ENCODE assay signal across 10 mouse cellular contexts in the genomic region with DNA sequence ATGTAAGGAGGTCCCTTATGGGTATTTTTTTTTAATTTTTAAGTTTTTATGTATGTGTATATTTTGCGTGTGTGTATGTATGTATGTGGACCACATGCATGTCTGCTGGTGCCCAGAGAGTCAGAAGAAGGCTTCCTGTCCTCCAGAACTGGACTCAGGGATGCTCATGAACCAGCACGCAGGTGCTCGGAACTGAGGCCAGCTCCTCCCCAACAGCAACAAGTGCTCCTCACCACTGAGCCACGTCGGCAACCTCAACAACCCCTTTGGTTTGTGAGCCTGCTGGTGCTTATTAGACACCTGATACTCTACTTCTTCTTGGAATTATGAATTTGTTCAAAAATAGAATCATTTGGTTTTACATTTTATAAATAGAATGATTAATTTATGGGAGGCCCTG. TPM values are rescaled to one million over a fixed set of nuclear protein-coding genes. Genes with fewer than 3 reads are reported as not detected.
A peak's percentile ranks its signal among the peaks of the same experiment; 100 is the strongest.
DNase-seq lines count a peak whose midpoint lies in the region; ATAC-seq and TF ChIP-seq lines count a peak whose summit lies in the region.
"Had no signal": no experiment of that assay in that cellular context is flagged by ENCODE, and none has a peak within 500 bp of the region (broad histone marks: within the 10 kb centered on the region; RNA-seq: fewer than 3 reads in every experiment).

No protein-coding gene starts in this region.

- peak overlapping the region; percentile 82 for H3K4me2 ChIP-seq in embryonic facial prominence, embryonic 12.5 days (replicated peaks)
- H3K4me2 ChIP-seq in intestine, embryonic 15.5 days (replicated peaks): peak overlapping the region; percentile 83
- peak overlapping the region; percentile 79 for H3K4me2 ChIP-seq in neural tube, embryonic 12.5 days (replicated peaks)

- H3K27me3 ChIP-seq in embryonic facial prominence, embryonic 12.5 days: no peaks in the 10 kb centered on the region
- no peaks in the 10 kb centered on the region for H3K27me3 ChIP-seq in intestine, embryonic 15.5 days (replicated peaks)
- H3K27me3 ChIP-seq in neural tube, embryonic 12.5 days (replicated peaks): no peaks in the 10 kb centered on the region

- 76% methylated on average over 5 of the region's 5 CpGs for WGBS in embryonic facial prominence, embryonic 12.5 days
- WGBS in intestine, embryonic 15.5 days: 76% methylated on average over 5 of the region's 5 CpGs
- 88% methylated on average over 5 of the region's 5 CpGs for WGBS in neural tube, embryonic 12.5 days

- peak overlapping the region; percentile 68 for H3K4me3 ChIP-seq in layer of hippocampus, adult 2 months
- peak overlapping the region; percentile 78 for H3K4me3 ChIP-seq in embryonic facial prominence, embryonic 12.5 days
- H3K4me3 ChIP-seq in intestine, embryonic 15.5 days (replicated peaks): peak overlapping the region; percentile 66
- H3K4me3 ChIP-seq in neural tube, embryonic 12.5 days: peak overlapping the region; percentile 49

- H3K36me3 ChIP-seq in embryonic facial prominence, embryonic 12.5 days: peaks cover 16% of the 10 kb centered on the region
- H3K36me3 ChIP-seq in intestine, embryonic 15.5 days: no peaks in the 10 kb centered on the region
- H3K36me3 ChIP-seq in neural tube, embryonic 12.5 days: peaks cover 16% of the 10 kb centered on the region

- no peak for ATAC-seq in embryonic facial prominence, embryonic 12.5 days (ENCODE audit: insufficient number of reproducible peaks, insufficient read depth, low FRiP score, low TSS enrichment)
- ATAC-seq in intestine, embryonic 15.5 days: no peak
- ATAC-seq in neural tube, embryonic 12.5 days (ENCODE audit: low FRiP score, low read depth): no peak

- H3K4me1 ChIP-seq in embryonic facial prominence, embryonic 12.5 days: peaks cover 29% of the 10 kb centered on the region
- H3K4me1 ChIP-seq in intestine, embryonic 15.5 days (replicated peaks): peaks cover 40% of the 10 kb centered on the region
- peaks cover 32% of the 10 kb centered on the region for H3K4me1 ChIP-seq in neural tube, embryonic 12.5 days

- no peak for TF ChIP-seq CTCF in layer of hippocampus, adult 2 months (conservative IDR thresholded peaks at IDR 0.05)

- peak overlapping the region; percentile 81 for H3K9ac ChIP-seq in embryonic facial prominence, embryonic 12.5 days
- H3K9ac ChIP-seq in intestine, embryonic 15.5 days: peak overlapping the region; percentile 82
- peak overlapping the region; percentile 66 for H3K9ac ChIP-seq in neural tube, embryonic 12.5 days

- H3K9me3 ChIP-seq in embryonic facial prominence, embryonic 12.5 days: no peaks in the 10 kb centered on the region; the same call in 1 of the 2 replicates
- H3K9me3 ChIP-seq in intestine, embryonic 15.5 days: no peaks in the 10 kb centered on the region
- H3K9me3 ChIP-seq in neural tube, embryonic 12.5 days: peaks cover 5% of the 10 kb centered on the region; the same call in 1 of the 2 replicates

- H3K27ac ChIP-seq in layer of hippocampus, adult 2 months: peak overlapping the region; percentile 96
- H3K27ac ChIP-seq in embryonic facial prominence, embryonic 12.5 days: no peak overlapping the region
- no peak overlapping the region for H3K27ac ChIP-seq in intestine, embryonic 15.5 days
- H3K27ac ChIP-seq in neural tube, embryonic 12.5 days: no peak overlapping the region

- no peak for DNase-seq in layer of hippocampus, adult 2 months (ENCODE audit: low spot score in 2 of 2)
- DNase-seq in layer of hippocampus, adult 11-12 months (ENCODE audit: low spot score): no peak
- no peak for DNase-seq in cerebellum, postnatal 14 days
- DNase-seq in frontal cortex, postnatal 10 days (ENCODE audit: low spot score in 2 of 2): no peak
- no peak for DNase-seq in right cerebral cortex, adult 2 months (ENCODE audit: low spot score in 2 of 2)
- DNase-seq: kidney, adult 11 months; retina, postnatal 1 day had no signal

RNA-seq across cellular contexts. Expression of a gene that starts 39.9 kb away (rescaled TPM):
- total RNA-seq in layer of hippocampus, adult 2 months (2021): 100 to 1,000 TPM; 243 to 252 TPM
- 156 and 157 TPM in 2 replicates for polyA plus RNA-seq in embryonic facial prominence, embryonic 12.5 days (2016; fragmentation: Nextera tagmentation; extraction: Ambion mirVana)
- polyA plus RNA-seq in intestine, embryonic 15.5 days (2015; fragmentation: Nextera tagmentation; extraction: Ambion mirVana): 140 and 162 TPM in 2 replicates
- polyA plus RNA-seq in neural tube, embryonic 12.5 days (2016; fragmentation: Nextera tagmentation; extraction: Ambion mirVana): 151 and 160 TPM in 2 replicates
